Mouse (Mus musculus): ENCODE results near the gene Sorcs1.

Sorcs1 gene

GRCm38 (mm10) chr19:50418962-50419720 is 259.3 kb downstream of the Sorcs1 start:
- DNase-seq (ENCODE audit: low spot score in 2 of 2), result peak; percentile 60 to 64

- DNase-seq (ENCODE audit: low spot score in 2 of 2), result no peak
These were observed 267.9 kb downstream of the Sorcs1 start for GRCm38 (mm10) chr19:50410561-50410960.

GRCm38 (mm10) chr19:50398341-50398740 is 280.1 kb downstream of the Sorcs1 start:
- no peak for DNase-seq (ENCODE audit: low spot score in 2 of 2)

- DNase-seq (ENCODE audit: low spot score in 2 of 2), result no peak
These were observed 282.7 kb downstream of the Sorcs1 start for GRCm38 (mm10) chr19:50395731-50396130.

GRCm38 (mm10) chr19:50394101-50394500 is 284.3 kb downstream of the Sorcs1 start:
- no peak for DNase-seq (ENCODE audit: low spot score in 2 of 2)

- no peak for DNase-seq (ENCODE audit: low spot score in 2 of 2)
These were observed 288.4 kb downstream of the Sorcs1 start for GRCm38 (mm10) chr19:50389925-50390552.

- DNase-seq (ENCODE audit: low spot score in 2 of 2), result no peak
These were observed 299.5 kb downstream of the Sorcs1 start for GRCm38 (mm10) chr19:50378901-50379300.

GRCm38 (mm10) chr19:50374751-50375150 is 303.7 kb downstream of the Sorcs1 start:
- DNase-seq (ENCODE audit: low spot score in 2 of 2), result peak; percentile 27 to 51

- no peak for DNase-seq (ENCODE audit: low spot score in 2 of 2)
These were observed 312.0 kb downstream of the Sorcs1 start for GRCm38 (mm10) chr19:50366446-50366845.

GRCm38 (mm10) chr19:50362655-50363500 is 315.6 kb downstream of the Sorcs1 start:
- DNase-seq (ENCODE audit: low spot score in 2 of 2), result no peak

- DNase-seq (ENCODE audit: low spot score in 2 of 2), result no peak
These were observed 319.9 kb downstream of the Sorcs1 start for GRCm38 (mm10) chr19:50358561-50358960.

GRCm38 (mm10) chr19:50339211-50339610 is 339.2 kb downstream of the Sorcs1 start:
- DNase-seq (ENCODE audit: low spot score in 2 of 2), result no peak

- no peak for DNase-seq (ENCODE audit: low spot score in 2 of 2)
These were observed 341.7 kb downstream of the Sorcs1 start for GRCm38 (mm10) chr19:50336751-50337150.

GRCm38 (mm10) chr19:50331136-50331535 is 347.3 kb downstream of the Sorcs1 start:
- DNase-seq (ENCODE audit: low spot score in 2 of 2), result no peak

GRCm38 (mm10) chr19:50327804-50328203 is 350.6 kb downstream of the Sorcs1 start:
- peak; percentile 16 to 26 for DNase-seq (ENCODE audit: low spot score in 2 of 2)

- no peak for DNase-seq (ENCODE audit: low spot score in 2 of 2)
These were observed 352.3 kb downstream of the Sorcs1 start for GRCm38 (mm10) chr19:50326151-50326550.

- DNase-seq (ENCODE audit: low spot score in 2 of 2), result no peak
These were observed 352.8 kb downstream of the Sorcs1 start for GRCm38 (mm10) chr19:50325686-50326085.

GRCm38 (mm10) chr19:50307046-50307445 is 371.4 kb downstream of the Sorcs1 start:
- DNase-seq (ENCODE audit: low spot score in 2 of 2), result no peak

GRCm38 (mm10) chr19:50294205-50294604 is 384.2 kb downstream of the Sorcs1 start:
- no peak for DNase-seq (ENCODE audit: low spot score in 2 of 2)

GRCm38 (mm10) chr19:50264450-50264849 is 414.0 kb downstream of the Sorcs1 start:
- peak; percentile 38 to 53 for DNase-seq (ENCODE audit: low spot score in 2 of 2)

GRCm38 (mm10) chr19:50258718-50259413 is 419.6 kb downstream of the Sorcs1 start:
- peak; percentile 74 to 77 for DNase-seq (ENCODE audit: low spot score in 2 of 2)

- DNase-seq (ENCODE audit: low spot score in 2 of 2), result no peak
These were observed 458.0 kb downstream of the Sorcs1 start for GRCm38 (mm10) chr19:50220476-50220875.
